Mouse (Mus musculus): ENCODE measurements at regions not wholly inside any gene's neighbourhood (a gene's known extent, or its start where the extent isn't known, plus 50 kb on each side); places are given as distances from the start of the nearest gene placed in this dataset.

DNA sequence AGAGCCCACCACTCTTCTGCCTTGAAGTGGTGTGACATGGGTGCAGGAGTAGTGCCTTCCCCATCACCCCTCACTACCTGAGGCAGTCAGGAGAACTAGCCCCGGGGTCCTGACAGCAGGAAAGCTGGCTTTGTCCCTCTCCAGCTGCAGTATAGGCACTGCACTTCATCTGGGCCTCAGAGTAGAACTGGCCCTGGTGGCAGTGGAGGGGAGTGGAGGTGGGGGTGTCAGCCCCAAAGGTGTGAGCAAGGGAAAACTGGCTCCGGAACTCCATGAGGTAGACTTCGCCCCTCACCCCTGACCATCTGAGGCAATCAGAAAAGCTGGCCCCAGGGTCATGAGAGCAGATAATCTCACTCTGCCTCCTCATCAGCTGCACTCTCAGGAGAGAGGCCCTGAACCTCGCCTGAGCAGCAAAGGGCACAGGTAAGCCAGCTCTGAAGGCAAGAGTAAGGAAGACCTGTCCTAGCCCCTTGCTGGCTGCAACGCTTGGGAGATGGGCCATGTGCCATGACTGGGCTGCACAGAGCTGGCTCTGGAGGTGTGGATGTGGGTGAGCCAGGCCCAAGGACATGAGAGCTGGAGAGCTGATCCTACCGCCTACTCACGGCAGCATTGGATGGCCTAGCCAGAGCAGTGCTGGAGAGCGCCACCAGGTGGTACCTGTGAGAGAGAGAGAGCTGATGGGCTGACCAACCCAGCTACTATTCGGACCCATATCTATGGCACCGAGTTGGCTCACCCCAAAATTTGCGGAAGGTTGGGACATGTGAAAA lies 377.0 kb upstream of the B3galt2 start:
- ATAC-seq (ENCODE audit: low FRiP score) = peak; percentile 24; the same call in 1 of the 2 replicates
- WGBS = 77% methylated on average over 11 of the region's 11 CpGs
- DNase-seq (ENCODE audit: low spot score) = no peak

GRCm38 (mm10) chr1:143265216-143265615 lies 375.2 kb upstream of the B3galt2 start:
- H3K4me3 ChIP-seq (ENCODE audit: low read depth, low read length) = no peak overlapping the region
- DNase-seq (ENCODE audit: low spot score) (no peak), ATAC-seq (ENCODE audit: low FRiP score) (peak; percentile 38; the same call in 1 of the 2 replicates)
- H3K9me3 ChIP-seq (ENCODE audit: control insufficient read depth, low read length) = no peaks in the 10 kb centered on the region
- H3K27me3 ChIP-seq (ENCODE audit: control insufficient read depth, insufficient read depth, low read length) = no peaks in the 10 kb centered on the region
- WGBS = 73% methylated on average over 4 of the region's 4 CpGs
- H3K9ac ChIP-seq (ENCODE audit: low read depth, low read length) = no peak overlapping the region
- no peaks in the 10 kb centered on the region for H3K36me3 ChIP-seq (ENCODE audit: control insufficient read depth, insufficient read depth, low read length)
- H3K27ac ChIP-seq (ENCODE audit: low read depth, low read length) = no peak overlapping the region
- no peak overlapping the region for H3K4me2 ChIP-seq (replicated peaks; ENCODE audit: low read depth, low read length)
- no peaks in the 10 kb centered on the region for H3K4me1 ChIP-seq (replicated peaks; ENCODE audit: control insufficient read depth, insufficient read depth, low read length)

More for the DNA sequence above, 377.0 kb upstream of the B3galt2 start:
- no peak overlapping the region for H3K27ac ChIP-seq (ENCODE audit: low read depth, low read length)
- no peak overlapping the region for H3K4me3 ChIP-seq (ENCODE audit: low read depth, low read length)
- H3K36me3 ChIP-seq (ENCODE audit: control insufficient read depth, insufficient read depth, low read length) = no peaks in the 10 kb centered on the region
- no peak overlapping the region for H3K4me2 ChIP-seq (replicated peaks; ENCODE audit: low read depth, low read length)
- H3K27me3 ChIP-seq (ENCODE audit: control insufficient read depth, insufficient read depth, low read length) = no peaks in the 10 kb centered on the region
- no peaks in the 10 kb centered on the region for H3K9me3 ChIP-seq (ENCODE audit: control insufficient read depth, low read length)
- no peak overlapping the region for H3K9ac ChIP-seq (ENCODE audit: low read depth, low read length)
- H3K4me1 ChIP-seq (replicated peaks; ENCODE audit: control insufficient read depth, insufficient read depth, low read length) = no peaks in the 10 kb centered on the region

- H3K36me3 ChIP-seq (ENCODE audit: control insufficient read depth, insufficient read depth, low read length) = no peaks in the 10 kb centered on the region
- H3K9me3 ChIP-seq (ENCODE audit: control insufficient read depth, low read length) = no peaks in the 10 kb centered on the region
- no peak overlapping the region for H3K4me3 ChIP-seq (ENCODE audit: low read depth, low read length)
- H3K9ac ChIP-seq (ENCODE audit: low read depth, low read length) = no peak overlapping the region
- ATAC-seq (ENCODE audit: low FRiP score) (no peak), DNase-seq (ENCODE audit: low spot score) (no peak)
- H3K4me2 ChIP-seq (replicated peaks; ENCODE audit: low read depth, low read length) = no peak overlapping the region
- no peaks in the 10 kb centered on the region for H3K4me1 ChIP-seq (replicated peaks; ENCODE audit: control insufficient read depth, insufficient read depth, low read length)
- 94% methylated on average over 3 of the region's 3 CpGs for WGBS
- no peak overlapping the region for H3K27ac ChIP-seq (ENCODE audit: low read depth, low read length)
- H3K27me3 ChIP-seq (ENCODE audit: control insufficient read depth, insufficient read depth, low read length) = no peaks in the 10 kb centered on the region
These were observed 354.0 kb upstream of the B3galt2 start for GRCm38 (mm10) chr1:143286274-143286967.

GRCm38 (mm10) chr1:143287448-143287847 lies 353.0 kb upstream of the B3galt2 start:
- DNase-seq (ENCODE audit: low spot score) (no peak), ATAC-seq (ENCODE audit: low FRiP score) (no peak)
- no peak overlapping the region for H3K4me2 ChIP-seq (replicated peaks; ENCODE audit: low read depth, low read length)
- H3K9me3 ChIP-seq (ENCODE audit: control insufficient read depth, low read length) = no peaks in the 10 kb centered on the region
- no peaks in the 10 kb centered on the region for H3K4me1 ChIP-seq (replicated peaks; ENCODE audit: control insufficient read depth, insufficient read depth, low read length)
- no peak overlapping the region for H3K9ac ChIP-seq (ENCODE audit: low read depth, low read length)
- 88% methylated on average over 2 of the region's 2 CpGs for WGBS
- H3K27ac ChIP-seq (ENCODE audit: low read depth, low read length) = no peak overlapping the region
- H3K27me3 ChIP-seq (ENCODE audit: control insufficient read depth, insufficient read depth, low read length) = no peaks in the 10 kb centered on the region
- H3K4me3 ChIP-seq (ENCODE audit: low read depth, low read length) = no peak overlapping the region
- H3K36me3 ChIP-seq (ENCODE audit: control insufficient read depth, insufficient read depth, low read length) = no peaks in the 10 kb centered on the region

- Histone ChIP-seq H3K27ac (ENCODE audit: low read depth, low read length) (no peak overlapping the region), H3K9ac (ENCODE audit: low read depth, low read length) (no peak overlapping the region), H3K4me3 (ENCODE audit: low read depth, low read length) (no peak overlapping the region), H3K9me3 (ENCODE audit: control insufficient read depth, low read length) (no peaks in the 10 kb centered on the region), H3K27me3 (ENCODE audit: control insufficient read depth, insufficient read depth, low read length) (no peaks in the 10 kb centered on the region), H3K4me1 (replicated peaks; ENCODE audit: control insufficient read depth, insufficient read depth, low read length) (no peaks in the 10 kb centered on the region), H3K4me2 (replicated peaks; ENCODE audit: low read depth, low read length) (no peak overlapping the region), H3K36me3 (ENCODE audit: control insufficient read depth, insufficient read depth, low read length) (no peaks in the 10 kb centered on the region)
- ATAC-seq (ENCODE audit: low FRiP score) (no peak), DNase-seq (ENCODE audit: low spot score) (no peak)
- WGBS = 78% methylated on average over 5 of the region's 5 CpGs
These were observed 343.9 kb upstream of the B3galt2 start for GRCm38 (mm10) chr1:143296555-143296954.

- H3K27me3 ChIP-seq (ENCODE audit: control insufficient read depth, insufficient read depth, low read length) = no peaks in the 10 kb centered on the region
- no peak overlapping the region for H3K27ac ChIP-seq (ENCODE audit: low read depth, low read length)
- WGBS = 74% methylated on average over 3 of the region's 3 CpGs
- no peaks in the 10 kb centered on the region for H3K36me3 ChIP-seq (ENCODE audit: control insufficient read depth, insufficient read depth, low read length)
- no peak overlapping the region for H3K4me3 ChIP-seq (ENCODE audit: low read depth, low read length)
- ATAC-seq (ENCODE audit: low FRiP score) (no peak), DNase-seq (ENCODE audit: low spot score) (no peak)
- H3K4me1 ChIP-seq (replicated peaks; ENCODE audit: control insufficient read depth, insufficient read depth, low read length) = no peaks in the 10 kb centered on the region
- H3K4me2 ChIP-seq (replicated peaks; ENCODE audit: low read depth, low read length) = no peak overlapping the region
- no peak overlapping the region for H3K9ac ChIP-seq (ENCODE audit: low read depth, low read length)
- H3K9me3 ChIP-seq (ENCODE audit: control insufficient read depth, low read length) = no peaks in the 10 kb centered on the region
These were observed 333.1 kb upstream of the B3galt2 start for GRCm38 (mm10) chr1:143307379-143307778.

DNA sequence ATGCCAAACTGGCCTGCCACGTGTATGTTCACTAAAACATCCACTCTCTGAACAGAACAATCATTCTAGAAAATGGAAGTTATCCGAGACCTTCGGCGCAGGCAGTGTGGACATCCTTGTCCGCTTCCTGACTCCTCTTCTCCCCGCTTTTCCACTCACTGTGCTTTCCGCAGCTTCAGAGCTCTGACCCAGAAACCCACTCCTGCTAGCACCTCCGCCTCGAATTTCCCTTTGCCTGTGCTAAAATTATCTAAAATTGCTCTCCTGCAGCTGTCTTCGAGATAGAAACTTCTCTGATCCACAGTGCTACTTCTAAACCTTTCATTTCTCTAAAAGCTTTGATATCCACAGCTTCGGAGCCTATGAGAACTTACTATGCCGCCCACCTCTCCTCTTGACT lies 322.1 kb upstream of the B3galt2 start:
- DNase-seq (ENCODE audit: low spot score) (no peak), ATAC-seq (ENCODE audit: low FRiP score) (no peak)
- H3K9ac ChIP-seq (ENCODE audit: low read depth, low read length) = no peak overlapping the region
- H3K27ac ChIP-seq (ENCODE audit: low read depth, low read length) = no peak overlapping the region
- H3K27me3 ChIP-seq (ENCODE audit: control insufficient read depth, insufficient read depth, low read length) = no peaks in the 10 kb centered on the region
- no peak overlapping the region for H3K4me2 ChIP-seq (replicated peaks; ENCODE audit: low read depth, low read length)
- no peaks in the 10 kb centered on the region for H3K9me3 ChIP-seq (ENCODE audit: control insufficient read depth, low read length)
- H3K4me3 ChIP-seq (ENCODE audit: low read depth, low read length) = no peak overlapping the region
- WGBS = 92% methylated on average over 12 of the region's 12 CpGs
- no peaks in the 10 kb centered on the region for H3K4me1 ChIP-seq (replicated peaks; ENCODE audit: control insufficient read depth, insufficient read depth, low read length)
- no peaks in the 10 kb centered on the region for H3K36me3 ChIP-seq (ENCODE audit: control insufficient read depth, insufficient read depth, low read length)

GRCm38 (mm10) chr1:143319568-143319967 lies 320.9 kb upstream of the B3galt2 start:
- no peaks in the 10 kb centered on the region for H3K36me3 ChIP-seq (ENCODE audit: control insufficient read depth, insufficient read depth, low read length)
- H3K4me2 ChIP-seq (replicated peaks; ENCODE audit: low read depth, low read length) = no peak overlapping the region
- no peaks in the 10 kb centered on the region for H3K9me3 ChIP-seq (ENCODE audit: control insufficient read depth, low read length)
- 92% methylated on average over 7 of the region's 7 CpGs for WGBS
- H3K27ac ChIP-seq (ENCODE audit: low read depth, low read length) = no peak overlapping the region
- no peaks in the 10 kb centered on the region for H3K4me1 ChIP-seq (replicated peaks; ENCODE audit: control insufficient read depth, insufficient read depth, low read length)
- H3K9ac ChIP-seq (ENCODE audit: low read depth, low read length) = no peak overlapping the region
- no peaks in the 10 kb centered on the region for H3K27me3 ChIP-seq (ENCODE audit: control insufficient read depth, insufficient read depth, low read length)
- ATAC-seq (ENCODE audit: low FRiP score) (no peak), DNase-seq (ENCODE audit: low spot score) (no peak)
- no peak overlapping the region for H3K4me3 ChIP-seq (ENCODE audit: low read depth, low read length)

DNA sequence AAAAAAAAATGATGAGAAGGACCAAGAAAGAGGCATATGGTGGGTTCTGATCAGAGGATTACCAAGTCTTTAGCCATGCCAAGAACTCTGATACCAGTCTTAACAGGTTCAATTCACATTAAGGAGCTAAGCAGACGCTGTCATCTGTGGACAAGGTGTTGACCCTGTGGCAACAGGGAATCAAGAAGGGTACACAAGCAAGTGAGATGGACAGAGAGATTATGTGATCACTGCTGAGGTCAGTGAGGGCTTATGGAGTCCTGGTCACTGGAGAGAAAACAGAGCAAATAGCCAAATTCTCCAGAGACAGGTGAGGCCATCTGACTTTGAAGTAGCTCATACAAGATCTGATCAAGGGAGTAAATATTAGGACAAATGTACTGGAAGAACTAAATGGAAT lies 289.1 kb upstream of the B3galt2 start:
- Histone ChIP-seq H3K4me1 (replicated peaks; ENCODE audit: control insufficient read depth, insufficient read depth, low read length) (no peaks in the 10 kb centered on the region), H3K27me3 (ENCODE audit: control insufficient read depth, insufficient read depth, low read length) (no peaks in the 10 kb centered on the region), H3K4me3 (ENCODE audit: low read depth, low read length) (no peak overlapping the region), H3K27ac (ENCODE audit: low read depth, low read length) (no peak overlapping the region), H3K9me3 (ENCODE audit: control insufficient read depth, low read length) (no peaks in the 10 kb centered on the region), H3K36me3 (ENCODE audit: control insufficient read depth, insufficient read depth, low read length) (no peaks in the 10 kb centered on the region), H3K4me2 (replicated peaks; ENCODE audit: low read depth, low read length) (no peak overlapping the region), H3K9ac (ENCODE audit: low read depth, low read length) (no peak overlapping the region)
- DNase-seq (ENCODE audit: low spot score) = no peak
- 75% methylated on average over 1 of the region's 1 CpGs for WGBS
- ATAC-seq (ENCODE audit: low FRiP score) = no peak
